Mouse (Mus musculus): ENCODE data around the gene Bst2. TPM values are rescaled to one million over a fixed set of nuclear protein-coding genes. Genes with fewer than 3 reads are reported as not detected.

Gene Bst2
- 105 and 345 TPM in 2 replicates for polyA plus RNA-seq (2012; ENCODE audit: insufficient read depth, low replicate concordance)

DNA sequence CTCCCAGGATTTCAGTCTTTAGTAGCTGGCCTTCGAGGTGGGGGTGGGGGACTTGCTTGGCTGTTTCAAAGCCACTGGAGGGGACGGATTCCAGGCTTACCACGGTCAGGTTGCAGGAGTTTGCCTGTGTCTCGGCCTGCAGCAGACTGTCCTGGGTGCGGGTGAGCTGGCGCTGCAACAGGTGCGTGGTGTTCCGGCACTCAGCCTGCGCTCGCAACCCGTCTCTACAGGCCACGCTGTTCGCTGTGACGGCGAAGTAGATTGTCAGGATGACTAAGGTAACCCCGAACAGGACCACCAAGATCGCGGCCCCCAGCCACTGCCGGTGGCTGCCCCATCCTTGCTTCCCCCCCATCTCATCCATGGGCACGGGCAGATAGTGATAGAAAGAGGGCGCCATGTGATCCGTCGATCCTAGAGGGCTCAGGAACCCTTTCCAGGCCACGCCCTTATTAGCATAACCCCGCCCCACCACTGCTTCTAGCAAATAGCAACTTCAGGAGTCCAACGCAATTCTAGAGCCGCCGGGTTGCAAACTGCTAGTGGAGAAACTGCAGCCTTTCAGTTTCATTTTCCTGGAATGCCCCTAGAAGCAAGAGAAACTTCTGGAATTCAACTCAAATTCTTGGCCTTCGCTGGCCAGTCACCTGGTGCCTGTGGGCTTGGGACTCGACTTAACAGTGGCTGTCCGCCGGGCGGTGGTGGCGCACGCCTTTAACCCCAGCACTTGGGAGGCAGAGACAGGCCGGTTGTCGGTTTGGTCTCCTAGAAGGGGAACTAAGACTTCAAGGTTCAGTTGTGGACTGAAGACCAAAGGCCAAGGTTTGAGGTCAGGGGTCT lies at the start of gene Bst2:
Gene Bst2 (minus strand): TSS at position 429 of the 840 bp plus-strand sequence.
- H3K4me1 ChIP-seq: peaks cover 62% of the 10 kb centered on the region
- no peaks in the 10 kb centered on the region for H3K27me3 ChIP-seq (replicated peaks)
- H3K9me3 ChIP-seq: no peaks in the 10 kb centered on the region
- H3K4me3 ChIP-seq (replicated peaks): peak within 1 kb of the TSS; percentile 92
- peaks cover 12% of the 10 kb centered on the region for H3K36me3 ChIP-seq (replicated peaks; ENCODE audit: low read length)
- TF ChIP-seq GATA1 (IDR thresholded peaks at IDR 0.05; ENCODE audit: borderline replicate concordance, low read length) (no peak), FLI1 (IDR thresholded peaks at IDR 0.05; ENCODE audit: low read length) (no peak)

DNA sequence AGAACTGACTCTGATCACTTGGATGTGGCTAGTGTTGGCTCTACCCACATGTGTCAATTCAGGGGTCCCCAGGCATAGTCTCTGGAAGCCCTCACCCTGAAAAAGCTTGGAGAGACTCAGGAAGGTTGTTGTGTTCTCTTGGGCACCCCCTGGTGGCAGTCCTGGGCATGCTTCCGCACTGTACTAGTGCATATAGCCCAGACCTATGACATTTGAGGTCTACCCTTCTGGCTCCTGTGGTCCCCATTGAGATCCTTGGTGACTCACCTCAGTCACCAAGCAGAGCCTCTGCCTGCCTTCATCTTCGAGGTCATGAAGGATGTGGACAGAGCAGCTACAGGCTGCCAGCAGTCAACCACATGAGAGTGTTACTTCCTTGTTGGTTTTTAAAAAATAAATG lies 49.6 kb upstream of the Bst2 start:
- H3K4me3 ChIP-seq (replicated peaks): no peak overlapping the region
- peaks cover 41% of the 10 kb centered on the region for H3K4me1 ChIP-seq
- peaks cover 36% of the 10 kb centered on the region for H3K36me3 ChIP-seq (replicated peaks; ENCODE audit: low read length)
- TF ChIP-seq GATA1 (IDR thresholded peaks at IDR 0.05; ENCODE audit: borderline replicate concordance, low read length) (no peak), FLI1 (IDR thresholded peaks at IDR 0.05; ENCODE audit: low read length) (no peak)
- H3K9me3 ChIP-seq: no peaks in the 10 kb centered on the region
- peaks cover 9% of the 10 kb centered on the region for H3K27me3 ChIP-seq (replicated peaks)

- H3K36me3 ChIP-seq (replicated peaks; ENCODE audit: low read length): peaks cover 22% of the 10 kb centered on the region
- peak overlapping the region; percentile 75 for H3K4me3 ChIP-seq (replicated peaks)
- TF ChIP-seq GATA1 (IDR thresholded peaks at IDR 0.05; ENCODE audit: borderline replicate concordance, low read length) (no peak), FLI1 (IDR thresholded peaks at IDR 0.05; ENCODE audit: low read length) (no peak)
- peaks cover 9% of the 10 kb centered on the region for H3K27me3 ChIP-seq (replicated peaks)
- peaks cover 71% of the 10 kb centered on the region for H3K4me1 ChIP-seq
- no peaks in the 10 kb centered on the region for H3K9me3 ChIP-seq
These were observed 42.9 kb upstream of the Bst2 start for GRCm38 (mm10) chr8:71580201-71580600.

DNA sequence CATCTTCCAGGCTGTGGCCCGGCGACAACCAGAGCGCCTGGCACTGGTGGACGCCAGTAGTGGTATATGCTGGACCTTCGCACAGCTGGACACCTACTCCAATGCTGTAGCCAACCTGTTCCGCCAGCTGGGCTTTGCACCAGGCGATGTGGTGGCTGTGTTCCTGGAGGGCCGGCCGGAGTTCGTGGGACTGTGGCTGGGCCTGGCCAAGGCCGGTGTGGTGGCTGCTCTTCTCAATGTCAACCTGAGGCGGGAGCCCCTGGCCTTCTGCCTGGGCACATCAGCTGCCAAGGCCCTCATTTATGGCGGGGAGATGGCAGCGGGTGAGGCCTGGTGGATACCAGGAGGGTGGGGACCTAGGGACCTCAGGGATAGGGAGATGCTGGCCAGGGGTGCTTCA lies 42.2 kb upstream of the Bst2 start:
- peaks cover 15% of the 10 kb centered on the region for H3K36me3 ChIP-seq (replicated peaks; ENCODE audit: low read length)
- peaks cover 78% of the 10 kb centered on the region for H3K4me1 ChIP-seq
- no peaks in the 10 kb centered on the region for H3K9me3 ChIP-seq
- peak overlapping the region; percentile 75 for H3K4me3 ChIP-seq (replicated peaks)
- peaks cover 5% of the 10 kb centered on the region for H3K27me3 ChIP-seq (replicated peaks)
- TF ChIP-seq GATA1 (IDR thresholded peaks at IDR 0.05; ENCODE audit: borderline replicate concordance, low read length) (no peak), FLI1 (IDR thresholded peaks at IDR 0.05; ENCODE audit: low read length) (no peak)

GRCm38 (mm10) chr8:71579009-71579408 lies 41.8 kb upstream of the Bst2 start:
- Histone ChIP-seq H3K4me3 (replicated peaks) (peak overlapping the region; percentile 75), H3K27me3 (replicated peaks) (peaks cover 3% of the 10 kb centered on the region)

GRCm38 (mm10) chr8:71577856-71578387 lies 40.7 kb upstream of the Bst2 start:
- Histone ChIP-seq H3K36me3 (replicated peaks; ENCODE audit: low read length) (peaks cover 10% of the 10 kb centered on the region), H3K9me3 (no peaks in the 10 kb centered on the region), H3K27me3 (replicated peaks) (no peaks in the 10 kb centered on the region), H3K4me1 (peaks cover 69% of the 10 kb centered on the region), H3K4me3 (replicated peaks) (peak overlapping the region; percentile 83)
- no peak for TF ChIP-seq FLI1 (IDR thresholded peaks at IDR 0.05; ENCODE audit: low read length)
- no peak for TF ChIP-seq GATA1 (IDR thresholded peaks at IDR 0.05; ENCODE audit: borderline replicate concordance, low read length)

More at GRCm38 (mm10) chr8:71579009-71579408, 41.8 kb upstream of the Bst2 start:
- H3K36me3 ChIP-seq (replicated peaks; ENCODE audit: low read length): peaks cover 12% of the 10 kb centered on the region
- TF ChIP-seq FLI1 (IDR thresholded peaks at IDR 0.05; ENCODE audit: low read length): no peak
- TF ChIP-seq GATA1 (IDR thresholded peaks at IDR 0.05; ENCODE audit: borderline replicate concordance, low read length): no peak
- no peaks in the 10 kb centered on the region for H3K9me3 ChIP-seq
- peaks cover 80% of the 10 kb centered on the region for H3K4me1 ChIP-seq

GRCm38 (mm10) chr8:71575020-71575419 lies 37.8 kb upstream of the Bst2 start:
- Histone ChIP-seq H3K9me3 (no peaks in the 10 kb centered on the region), H3K27me3 (replicated peaks) (peaks cover 16% of the 10 kb centered on the region), H3K4me3 (replicated peaks) (peak overlapping the region; percentile 29)

GRCm38 (mm10) chr8:71574426-71574825 lies 37.2 kb upstream of the Bst2 start:
- Histone ChIP-seq H3K27me3 (replicated peaks) (peaks cover 22% of the 10 kb centered on the region), H3K36me3 (replicated peaks; ENCODE audit: low read length) (no peaks in the 10 kb centered on the region), H3K9me3 (no peaks in the 10 kb centered on the region), H3K4me1 (peaks cover 60% of the 10 kb centered on the region), H3K4me3 (replicated peaks) (no peak overlapping the region)
- no peak for TF ChIP-seq GATA1 (IDR thresholded peaks at IDR 0.05; ENCODE audit: borderline replicate concordance, low read length)
- no peak for TF ChIP-seq FLI1 (IDR thresholded peaks at IDR 0.05; ENCODE audit: low read length)

More at GRCm38 (mm10) chr8:71575020-71575419, 37.8 kb upstream of the Bst2 start:
- no peak for TF ChIP-seq FLI1 (IDR thresholded peaks at IDR 0.05; ENCODE audit: low read length)
- TF ChIP-seq GATA1 (IDR thresholded peaks at IDR 0.05; ENCODE audit: borderline replicate concordance, low read length): no peak
- Histone ChIP-seq H3K4me1 (peaks cover 60% of the 10 kb centered on the region), H3K36me3 (replicated peaks; ENCODE audit: low read length) (no peaks in the 10 kb centered on the region)

DNA sequence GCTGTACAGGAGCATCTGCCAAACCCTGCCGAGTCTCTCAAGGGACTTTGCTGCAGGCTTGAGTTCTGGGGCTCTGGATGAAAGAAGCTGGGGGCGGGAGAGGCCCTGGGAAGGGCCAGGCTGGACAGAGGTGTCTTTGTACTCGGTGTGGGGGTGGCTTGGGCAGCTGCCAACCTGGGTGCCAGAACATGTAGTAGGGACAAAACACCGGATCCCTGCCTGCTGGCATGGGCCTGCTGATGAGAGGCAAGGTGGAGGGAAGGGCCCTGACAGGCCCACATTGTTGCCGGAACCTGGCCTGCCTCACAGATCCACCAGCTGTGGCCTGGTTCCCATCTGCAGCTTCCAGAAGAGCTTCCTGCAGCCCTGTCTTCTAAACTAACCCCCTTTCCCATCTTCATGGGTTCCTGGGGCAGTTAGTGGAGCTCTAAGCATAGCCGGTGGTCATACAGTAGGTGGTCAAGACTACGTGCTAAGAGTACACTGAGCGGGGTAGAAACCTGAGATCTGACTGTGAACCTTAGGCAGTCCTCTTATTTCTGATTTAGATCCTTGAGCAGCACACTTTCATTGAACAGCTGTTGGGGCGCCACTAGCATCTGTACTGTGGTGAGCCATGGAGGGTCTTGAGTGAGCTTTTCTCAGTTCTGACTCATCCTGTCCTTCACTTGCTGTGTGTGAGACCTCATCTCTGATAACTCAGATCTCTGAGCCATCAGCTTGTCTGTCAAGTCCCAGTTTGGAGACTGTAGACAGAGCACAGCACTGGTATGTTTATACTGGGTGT lies 35.8 kb upstream of the Bst2 start:
- Histone ChIP-seq H3K4me3 (replicated peaks) (no peak overlapping the region), H3K4me1 (peaks cover 60% of the 10 kb centered on the region), H3K27me3 (replicated peaks) (peaks cover 33% of the 10 kb centered on the region), H3K36me3 (replicated peaks; ENCODE audit: low read length) (no peaks in the 10 kb centered on the region), H3K9me3 (no peaks in the 10 kb centered on the region)
- no peak for TF ChIP-seq FLI1 (IDR thresholded peaks at IDR 0.05; ENCODE audit: low read length)
- TF ChIP-seq GATA1 (IDR thresholded peaks at IDR 0.05; ENCODE audit: borderline replicate concordance, low read length): no peak

Measured in megakaryocyte, embryonic 14.5 days (primary cell).